28 mouse cellular contexts compared by ENCODE assay signal in genomic region chr1:162729436-162729835, GRCm38 (mm10). TPM values are rescaled to one million over a fixed set of nuclear protein-coding genes. Genes with fewer than 3 reads are reported as not detected.
A peak's percentile ranks its signal among the peaks of the same experiment; 100 is the strongest.
DNase-seq lines count a peak whose midpoint lies in the region; ATAC-seq lines count a peak whose summit lies in the region.
"Had no signal": no experiment of that assay in that cellular context is flagged by ENCODE, and none has a peak within 500 bp of the region (broad histone marks: within the 10 kb centered on the region; RNA-seq: fewer than 3 reads in every experiment).

No protein-coding gene starts in this region.

- no peaks in the 10 kb centered on the region for H3K9me3 ChIP-seq in hindbrain, embryonic 10.5 days
- H3K9me3 ChIP-seq in hindbrain, embryonic 16.5 days (ENCODE audit: control insufficient read depth, low read length) = no peaks in the 10 kb centered on the region
- H3K9me3 ChIP-seq: heart, embryonic 10.5 days; heart, embryonic 15.5 days; limb, embryonic 10.5 days; limb, embryonic 15.5 days; liver, embryonic 13.5 days; megakaryocyte, embryonic 14.5 days; midbrain, embryonic 13.5 days; stomach, embryonic 15.5 days had no signal

- DNase-seq in hindbrain, embryonic 10.5 days (ENCODE audit: low spot score) = no peak
- DNase-seq in Muller cell, postnatal 12 days (ENCODE audit: inconsistent ontology term) = peak; percentile 27
- peak; percentile 22 for DNase-seq in embryo, embryonic 10.5 days (ENCODE audit: low spot score)
- DNase-seq in retina, embryonic 14.5 days (ENCODE audit: low spot score) = peak; percentile 69
- DNase-seq in kidney, postnatal 4 days = no peak
- DNase-seq in thymus, postnatal 14 days = no peak
- DNase-seq: adrenal gland, adult 8-10 months; cerebellum, adult 8-10 months; gastrocnemius, postnatal 25 days; heart, adult 11 months; kidney, adult 8-10 months; layer of hippocampus, postnatal 36 days; liver, embryonic 13.5 days; lung, adult 18-20 months; lung, postnatal 4 days; right cerebral cortex, postnatal 14 days had no signal

- H3K9ac ChIP-seq in hindbrain, embryonic 16.5 days (ENCODE audit: low read depth, low read length) = no peak overlapping the region
- H3K9ac ChIP-seq: heart, embryonic 15.5 days; limb, embryonic 15.5 days; liver, embryonic 13.5 days; midbrain, embryonic 13.5 days; stomach, embryonic 15.5 days had no signal

- H3K4me3 ChIP-seq in hindbrain, embryonic 10.5 days = no peak overlapping the region
- no peak overlapping the region for H3K4me3 ChIP-seq in hindbrain, embryonic 16.5 days (ENCODE audit: low read length)
- H3K4me3 ChIP-seq: heart, embryonic 10.5 days; heart, embryonic 15.5 days; limb, embryonic 10.5 days; limb, embryonic 15.5 days; liver, embryonic 13.5 days; megakaryocyte, embryonic 14.5 days; midbrain, embryonic 13.5 days; stomach, embryonic 15.5 days had no signal

- ATAC-seq in hindbrain, embryonic 16.5 days = no peak
- ATAC-seq: forebrain, embryonic 14.5 days; intestine, embryonic 16.5 days; lung, postnatal 0 days; midbrain, embryonic 13.5 days had no signal

- H3K36me3 ChIP-seq in hindbrain, embryonic 10.5 days = peaks cover 28% of the 10 kb centered on the region
- H3K36me3 ChIP-seq in hindbrain, embryonic 16.5 days (ENCODE audit: control insufficient read depth, insufficient read depth, low read length) = no peaks in the 10 kb centered on the region
- H3K36me3 ChIP-seq: heart, embryonic 15.5 days; stomach, embryonic 15.5 days had no signal

- H3K4me2 ChIP-seq in hindbrain, embryonic 16.5 days (ENCODE audit: low read length) = no peak overlapping the region
- H3K4me2 ChIP-seq: heart, embryonic 15.5 days; limb, embryonic 15.5 days; liver, embryonic 13.5 days; midbrain, embryonic 13.5 days; stomach, embryonic 15.5 days had no signal

- peaks cover 27% of the 10 kb centered on the region for H3K4me1 ChIP-seq in hindbrain, embryonic 10.5 days (replicated peaks)
- H3K4me1 ChIP-seq in hindbrain, embryonic 16.5 days (ENCODE audit: control insufficient read depth, insufficient read depth, low read depth, low read length) = no peaks in the 10 kb centered on the region; the same call in none of the 2 replicates
- H3K4me1 ChIP-seq: heart, embryonic 10.5 days; limb, embryonic 10.5 days; stomach, embryonic 15.5 days had no signal

- no peaks in the 10 kb centered on the region for H3K27me3 ChIP-seq in hindbrain, embryonic 10.5 days (ENCODE audit: insufficient read depth, poor library complexity, severe bottlenecking)
- H3K27me3 ChIP-seq in hindbrain, embryonic 16.5 days (replicated peaks; ENCODE audit: control insufficient read depth, insufficient read depth, low read length) = no peaks in the 10 kb centered on the region
- H3K27me3 ChIP-seq: heart, embryonic 15.5 days; limb, embryonic 15.5 days; liver, embryonic 13.5 days; megakaryocyte, embryonic 14.5 days; midbrain, embryonic 13.5 days; stomach, embryonic 15.5 days had no signal

- WGBS in hindbrain, embryonic 10.5 days = 42% methylated on average over 2 of the region's 2 CpGs
- WGBS in hindbrain, embryonic 16.5 days = 29% methylated on average over 2 of the region's 2 CpGs

- 0 out of 2 replicates have a peak overlapping the region, but pooled peaks have one; percentile 29 for H3K27ac ChIP-seq in hindbrain, embryonic 10.5 days
- H3K27ac ChIP-seq in hindbrain, embryonic 16.5 days (ENCODE audit: low read depth, low read length) = no peak overlapping the region
- H3K27ac ChIP-seq: heart, embryonic 10.5 days; heart, embryonic 15.5 days; kidney, postnatal 0 days; limb, embryonic 10.5 days; limb, embryonic 15.5 days; liver, embryonic 13.5 days; midbrain, embryonic 13.5 days; stomach, embryonic 15.5 days had no signal

RNA-seq across cellular contexts. Expression of gene Prrc2c, which starts 10.9 kb away (rescaled TPM):
- polyA plus RNA-seq in hindbrain, embryonic 10.5 days (2016; fragmentation: Nextera tagmentation; extraction: Ambion mirVana) = 134 and 143 TPM in 2 replicates
- polyA plus RNA-seq in hindbrain, embryonic 16.5 days (2015; fragmentation: Nextera tagmentation; extraction: Ambion mirVana) = 104 and 117 TPM in 2 replicates

Comparison
In these comparisons a context has a peak if more than half of its experiments do, and no peak if none do; other contexts are left out.
1. DNase-seq: peak in Muller cell, postnatal 12 days (single experiment), embryo, embryonic 10.5 days (single experiment) and retina, embryonic 14.5 days (single experiment); none in hindbrain, embryonic 10.5 days (single experiment), kidney, postnatal 4 days (0 of 2) and thymus, postnatal 14 days (single experiment).